Mouse (Mus musculus) G1E (cell line): ENCODE results near the gene Tspoap1. TPM values are rescaled to one million over a fixed set of nuclear protein-coding genes. Genes with fewer than 3 reads are reported as not detected.

ENCODE experiments used
- ATAC-seq: 2 replicates; pipeline ENCODE4 v1.8.0; 2016; ENCODE audit warnings: mild to moderate bottlenecking; ENCODE audit not compliant: insufficient number of reproducible peaks, poor library complexity, low FRiP score, severe bottlenecking; ENCODE audit errors: extremely low read depth
- DNase-seq: peaks from one replicate; pipeline ENCODE4 v3.0.0; 2012; ENCODE audit warnings: low spot score
- H3K27me3 ChIP-seq: 2 replicates; pipeline ENCODE4 v1.6.1; 2012; ENCODE audit warnings: mild to moderate bottlenecking, low read length, inconsistent platforms; ENCODE audit not compliant: insufficient read depth
- H3K36me3 ChIP-seq: replicated peaks from 2 replicates; pipeline ENCODE3; 2012; ENCODE audit warnings: mild to moderate bottlenecking, inconsistent platforms
- H3K4me1 ChIP-seq: 2 replicates; pipeline ENCODE4 v1.6.1; 2012; ENCODE audit warnings: low read depth, low read length, inconsistent platforms, mixed read lengths; ENCODE audit not compliant: insufficient read depth
- H3K4me3 ChIP-seq: 2 replicates; pipeline ENCODE4 v1.5.1; 2012; ENCODE audit warnings: low read depth, mild to moderate bottlenecking, inconsistent platforms, low read length, moderate library complexity, mixed read lengths
- H3K9me3 ChIP-seq: replicated peaks from 2 replicates; pipeline ENCODE4 v1.6.1; 2012; ENCODE audit warnings: inconsistent platforms
- CTCF ChIP-seq: IDR thresholded peaks from 2 replicates; pipeline ENCODE4 v1.5.1; 2012; ENCODE audit warnings: low read depth, low read length, inconsistent platforms, mixed read lengths
- GATA1 ChIP-seq: IDR thresholded peaks from 2 replicates; pipeline ENCODE4 v1.6.1; 2012; ENCODE audit warnings: borderline replicate concordance, low read length, inconsistent platforms, mixed read lengths
- GATA2 ChIP-seq: IDR thresholded peaks from 2 replicates; pipeline ENCODE4 v1.6.1; 2012; ENCODE audit warnings: low read depth, low read length, inconsistent platforms, borderline replicate concordance
- POLR2AphosphoS5 ChIP-seq: IDR thresholded peaks from 2 replicates; pipeline ENCODE4 v1.6.1; 2012; ENCODE audit warnings: low read depth, low read length, inconsistent platforms; ENCODE audit not compliant: insufficient replicate concordance
- TAL1 ChIP-seq: conservative IDR thresholded peaks from 2 replicates; pipeline ENCODE4 v1.6.1; 2012; ENCODE audit warnings: low read depth, low read length, inconsistent platforms, mixed read lengths
- polyA plus RNA-seq: library from polyadenylated mRNA; stranded (reverse); fragments of >175 nt; gene quantifications from 2 replicates; pipeline ENCODE4 v1.2.3, GENCODE M21; 2012
- total RNA-seq, 2 experiments: library from RNA; stranded (forward) in 1 of 2; stranded (reverse) in 1 of 2; fragments of 200-1000 nt in 1 of 2; fragments of >200 nt in 1 of 2; fragmentation: Nextera tagmentation in 1 of 2; gene quantifications; 2 replicates each; pipeline ENCODE4 v1.2.3; 2014 to 2017

Tspoap1 gene
- total and polyA plus RNA-seq, 3 experiments = 9.9 to 17.4 (median 10.2) TPM

DNA sequence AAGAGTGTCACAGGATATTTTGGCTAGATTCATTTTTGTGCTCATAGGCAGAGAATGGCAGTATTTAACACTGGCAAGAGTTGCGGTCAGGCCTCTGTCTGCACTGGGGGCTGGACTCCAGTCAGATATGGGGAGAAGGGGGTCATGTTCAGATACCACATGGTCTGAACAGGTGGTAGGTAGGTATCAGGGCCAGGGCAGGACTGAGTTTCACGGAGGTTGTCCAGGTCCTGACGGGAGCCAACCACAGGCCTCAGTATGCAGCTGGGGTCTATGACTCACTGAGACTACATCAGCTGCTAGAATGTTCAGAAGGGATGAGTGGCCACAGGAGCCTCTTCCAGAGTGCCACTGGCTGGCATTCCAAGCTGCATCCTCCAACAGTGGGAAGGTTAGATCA lies 12.0 kb downstream of the Tspoap1 start:
- no peak for TF ChIP-seq GATA2
- TF ChIP-seq CTCF = no peak
- no peak for TF ChIP-seq GATA1
- no peak for TF ChIP-seq TAL1
- no peak for TF ChIP-seq POLR2AphosphoS5
- DNase-seq = no peak

DNA sequence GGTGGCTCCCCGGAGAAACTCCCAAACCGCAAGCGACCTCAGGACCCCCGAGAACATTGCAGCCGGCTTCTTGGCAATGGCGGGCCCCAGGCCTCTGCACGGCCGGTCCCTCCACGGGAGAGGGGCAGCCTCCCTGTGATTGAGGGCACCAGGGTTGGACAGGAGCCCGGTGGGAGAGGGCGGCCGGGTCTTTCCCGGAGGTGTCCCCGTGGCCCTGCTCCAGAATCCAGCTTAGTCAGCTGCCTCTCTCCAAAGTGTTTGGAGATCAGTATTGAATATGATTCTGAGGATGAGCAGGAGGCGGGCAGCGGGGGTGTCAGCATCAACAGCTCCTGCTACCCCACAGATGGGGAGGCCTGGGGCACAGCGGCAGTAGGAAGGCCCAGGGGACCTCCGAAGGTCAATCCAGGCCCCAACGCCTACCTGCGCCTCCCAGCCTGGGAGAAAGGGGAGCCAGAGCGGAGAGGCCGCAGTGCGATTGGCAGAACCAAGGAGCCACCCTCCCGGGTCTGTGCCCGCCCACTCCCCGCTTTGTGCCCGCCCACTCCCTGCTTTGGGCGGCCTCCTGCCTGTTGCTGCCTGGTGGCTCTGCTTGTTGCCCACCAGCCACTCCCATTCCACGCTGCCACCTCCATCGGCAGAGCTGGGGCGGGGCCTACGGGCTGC lies 17.9 kb downstream of the Tspoap1 start:
- H3K27me3 ChIP-seq = peaks cover 21% of the 10 kb centered on the region
- TF ChIP-seq TAL1 (no peak), GATA2 (no peak), CTCF (no peak), GATA1 (no peak), POLR2AphosphoS5 (no peak)
- no peak for ATAC-seq
- DNase-seq = no peak
- H3K36me3 ChIP-seq = peaks cover 64% of the 10 kb centered on the region
- no peaks in the 10 kb centered on the region for H3K9me3 ChIP-seq
- no peak overlapping the region for H3K4me3 ChIP-seq
- peaks cover 3% of the 10 kb centered on the region; the same call in 1 of the 2 replicates for H3K4me1 ChIP-seq

More for the DNA sequence above, 12.0 kb downstream of the Tspoap1 start:
- H3K4me3 ChIP-seq = no peak overlapping the region
- H3K27me3 ChIP-seq = peaks cover 4% of the 10 kb centered on the region
- peaks cover 51% of the 10 kb centered on the region for H3K36me3 ChIP-seq
- no peaks in the 10 kb centered on the region for H3K9me3 ChIP-seq
- no peaks in the 10 kb centered on the region for H3K4me1 ChIP-seq
- no peak for ATAC-seq

DNA sequence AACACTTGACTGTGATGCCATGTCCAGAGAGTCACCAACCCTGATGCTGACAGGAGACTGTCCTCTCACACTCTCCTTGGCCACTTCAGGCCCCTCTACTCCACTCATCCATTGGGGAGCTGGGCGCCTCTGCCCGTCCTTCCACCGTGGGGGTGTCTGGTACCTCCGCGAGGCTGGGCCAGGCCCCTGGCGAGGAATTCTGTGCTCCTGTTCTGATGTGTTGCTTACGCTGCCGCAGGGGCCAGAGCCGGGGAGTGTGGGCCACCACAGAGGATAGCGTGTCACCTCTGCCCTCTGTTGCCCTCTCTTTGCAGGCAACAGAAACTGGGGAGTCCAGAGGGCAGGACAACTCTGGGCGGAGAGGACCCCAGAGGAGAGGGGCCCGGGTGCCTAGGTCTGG lies 18.6 kb downstream of the Tspoap1 start:
- DNase-seq (no peak), ATAC-seq (no peak)
- TF ChIP-seq GATA1 = no peak
- no peak for TF ChIP-seq GATA2
- no peak for TF ChIP-seq POLR2AphosphoS5
- no peak for TF ChIP-seq CTCF
- no peak for TF ChIP-seq TAL1
- Histone ChIP-seq H3K9me3 (no peaks in the 10 kb centered on the region), H3K4me3 (no peak overlapping the region), H3K4me1 (peaks cover 6% of the 10 kb centered on the region), H3K27me3 (peaks cover 24% of the 10 kb centered on the region), H3K36me3 (peaks cover 66% of the 10 kb centered on the region)

DNA sequence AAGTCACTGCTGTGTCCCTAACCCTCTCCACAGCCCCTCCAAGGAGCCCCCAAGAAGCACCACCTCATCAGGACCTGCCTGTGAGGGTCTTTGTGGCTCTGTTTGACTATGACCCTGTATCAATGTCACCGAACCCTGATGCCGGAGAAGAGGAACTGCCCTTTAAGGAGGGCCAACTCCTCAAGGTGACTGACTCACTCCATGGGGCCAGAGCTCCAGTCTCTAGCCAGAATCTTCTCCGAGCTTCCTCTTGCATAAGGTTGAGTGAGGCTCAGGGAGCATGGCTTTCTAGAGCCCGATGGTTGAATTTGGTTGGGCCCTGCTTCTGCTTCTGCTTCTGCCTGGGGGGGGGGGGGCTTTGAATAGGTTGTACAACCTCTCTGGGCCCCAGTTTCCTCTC lies 19.1 kb downstream of the Tspoap1 start:
- Histone ChIP-seq H3K27me3 (peaks cover 25% of the 10 kb centered on the region), H3K4me3 (no peak overlapping the region), H3K9me3 (no peaks in the 10 kb centered on the region), H3K4me1 (peaks cover 7% of the 10 kb centered on the region), H3K36me3 (peaks cover 65% of the 10 kb centered on the region)
- no peak for ATAC-seq
- TF ChIP-seq GATA2 = no peak
- no peak for DNase-seq

DNA sequence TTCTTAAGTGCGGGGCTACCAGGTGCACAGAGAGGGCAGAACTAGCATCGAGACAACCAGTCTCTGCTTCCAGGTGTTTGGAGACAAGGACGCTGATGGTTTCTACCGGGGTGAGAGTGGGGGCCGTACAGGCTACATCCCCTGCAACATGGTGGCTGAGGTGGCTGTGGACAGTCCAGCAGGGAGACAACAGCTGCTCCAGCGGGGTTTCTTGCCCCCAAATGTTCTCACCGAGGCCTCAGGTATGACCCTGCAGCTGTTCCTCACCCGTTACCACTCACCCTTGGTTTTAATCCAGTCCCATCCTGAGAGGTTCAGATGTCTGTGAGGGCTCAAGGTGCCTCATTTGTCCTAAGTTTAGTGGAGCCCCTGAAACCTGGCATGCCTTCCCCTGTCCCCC lies 19.8 kb downstream of the Tspoap1 start:
- H3K27me3 ChIP-seq = peaks cover 25% of the 10 kb centered on the region
- no peaks in the 10 kb centered on the region for H3K9me3 ChIP-seq
- peaks cover 64% of the 10 kb centered on the region for H3K36me3 ChIP-seq
- peaks cover 7% of the 10 kb centered on the region for H3K4me1 ChIP-seq
- DNase-seq (no peak), ATAC-seq (no peak)
- no peak overlapping the region for H3K4me3 ChIP-seq
- TF ChIP-seq GATA1 = no peak
- TF ChIP-seq CTCF = no peak
- no peak for TF ChIP-seq POLR2AphosphoS5

DNA sequence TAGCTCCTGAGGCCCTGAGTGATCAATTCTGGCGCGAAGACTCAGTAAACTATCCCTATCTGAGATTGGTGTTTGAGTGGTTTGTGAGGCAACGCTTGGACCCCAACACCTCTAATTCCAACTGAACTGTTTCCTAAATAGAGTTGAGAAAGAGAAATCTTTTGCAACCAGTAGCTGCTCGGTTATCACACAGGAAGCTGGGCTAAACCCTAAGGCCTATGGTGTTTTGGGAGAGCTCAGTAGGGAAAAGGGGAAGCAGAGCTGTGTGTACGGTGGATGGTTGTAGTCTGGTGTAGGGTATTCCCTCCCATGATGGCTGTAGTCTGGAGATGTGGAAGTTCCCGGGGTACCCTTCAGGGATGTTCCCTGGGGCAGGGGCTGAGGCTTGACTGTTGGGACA lies 29.7 kb downstream of the Tspoap1 start:
- Histone ChIP-seq H3K4me3 (no peak overlapping the region), H3K9me3 (no peaks in the 10 kb centered on the region), H3K36me3 (peaks cover 3% of the 10 kb centered on the region), H3K27me3 (peaks cover 19% of the 10 kb centered on the region), H3K4me1 (no peaks in the 10 kb centered on the region)
- TF ChIP-seq CTCF (no peak), GATA2 (no peak), TAL1 (no peak), GATA1 (no peak), POLR2AphosphoS5 (no peak)
- ATAC-seq = no peak
- DNase-seq = no peak

DNA sequence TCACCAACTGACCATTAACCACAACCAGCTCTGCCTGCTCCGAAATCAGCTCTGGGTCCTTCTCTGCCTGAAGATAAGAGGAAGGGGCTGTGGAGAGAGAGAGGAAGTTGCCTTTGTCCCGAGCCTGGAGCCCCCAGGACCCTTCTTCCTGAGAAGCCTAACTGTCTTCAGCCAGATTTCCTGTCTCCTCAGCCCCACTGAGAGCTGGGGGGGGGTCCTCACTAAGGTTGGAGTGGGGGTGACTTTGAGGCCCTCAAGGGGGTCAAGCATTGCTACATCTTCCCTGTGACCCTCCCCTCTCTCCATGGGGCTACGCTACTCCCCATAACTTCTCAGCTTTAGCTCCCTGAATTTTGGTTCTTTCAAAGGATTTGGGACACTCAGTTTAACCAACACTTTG lies 33.1 kb downstream of the Tspoap1 start, which contains the start of gene Mpo:
Gene Mpo (plus strand): TSS at position 122 of the 400 bp plus-strand sequence.
- Histone ChIP-seq H3K4me3 (no peak within 1 kb of the TSS), H3K36me3 (no peaks in the 10 kb centered on the region), H3K4me1 (no peaks in the 10 kb centered on the region), H3K9me3 (no peaks in the 10 kb centered on the region), H3K27me3 (peaks cover 29% of the 10 kb centered on the region)
- TF ChIP-seq TAL1 = no peak
- TF ChIP-seq CTCF = no peak
- TF ChIP-seq GATA1 = no peak
- TF ChIP-seq POLR2AphosphoS5 = no peak
- no peak for TF ChIP-seq GATA2
- DNase-seq = no peak
- no peak for ATAC-seq
